Mouse (Mus musculus): ENCODE measurements around the gene Cpa2. TPM values are rescaled to one million over a fixed set of nuclear protein-coding genes. Genes with fewer than 3 reads are reported as not detected.

The Cpa2 gene
- 1 to 10 TPM in 1 of 2 experiments, under 1 TPM in 1; 0.90 to 2.8 TPM for total RNA-seq (2021)
- long read RNA-seq, experiment 1, partial matches to known transcripts, result 0 of 2 reads
- long read RNA-seq, experiment 1, other reads (novel, unspliced or antisense), result 2 of 2 reads
- long read RNA-seq, experiment 2, partial matches to known transcripts, result 1 of 2 reads
- long read RNA-seq, experiment 2, other reads (novel, unspliced or antisense), result 1 of 2 reads

GRCm38 (mm10) chr6:30541009-30541799 lies at the start of gene Cpa2:
TSS of gene Cpa2 (plus strand) at chr6:30541582.
- no peak for DNase-seq

- DNase-seq, result no peak
These were observed 42.3 kb upstream of the Cpa2 start for GRCm38 (mm10) chr6:30499049-30499448.

GRCm38 (mm10) chr6:30508824-30509223 lies 32.6 kb upstream of the Cpa2 start:
- no peak for DNase-seq

GRCm38 (mm10) chr6:30509265-30510239 lies 31.8 kb upstream of the Cpa2 start, which contains the start of the genes Tmem209 and Ssmem1:
TSS of gene Tmem209 (minus strand) at chr6:30509783.
TSS of gene Ssmem1 (plus strand) at chr6:30509849.
- peak; percentile 100 for DNase-seq

- no peak for DNase-seq
These were observed 31.1 kb upstream of the Cpa2 start for GRCm38 (mm10) chr6:30510291-30510690.

- no peak for DNase-seq
These were observed 27.1 kb upstream of the Cpa2 start for GRCm38 (mm10) chr6:30514242-30514641.

GRCm38 (mm10) chr6:30520400-30520799 lies 21.0 kb upstream of the Cpa2 start:
- DNase-seq, result no peak

- DNase-seq, result no peak
These were observed 15.7 kb upstream of the Cpa2 start for GRCm38 (mm10) chr6:30525456-30526332.

GRCm38 (mm10) chr6:30526586-30527515 lies 14.5 kb upstream of the Cpa2 start:
- peak; percentile 40 for DNase-seq

- DNase-seq, result no peak
These were observed 12.6 kb upstream of the Cpa2 start for GRCm38 (mm10) chr6:30528800-30529199.

- peak; percentile 77 for DNase-seq
These were observed 6.0 kb upstream of the Cpa2 start for GRCm38 (mm10) chr6:30535340-30535739.

- no peak for DNase-seq
These were observed 3.1 kb upstream of the Cpa2 start for GRCm38 (mm10) chr6:30538240-30538639.

GRCm38 (mm10) chr6:30538800-30539199 lies 2.6 kb upstream of the Cpa2 start:
- no peak for DNase-seq

- DNase-seq, result no peak
These were observed 895 bp downstream of the Cpa2 start for GRCm38 (mm10) chr6:30542277-30542676.

GRCm38 (mm10) chr6:30543077-30543476 lies 1.7 kb downstream of the Cpa2 start:
- DNase-seq, result no peak

- DNase-seq, result no peak
These were observed 2.5 kb downstream of the Cpa2 start for GRCm38 (mm10) chr6:30543851-30544250.

- no peak for DNase-seq
These were observed 4.3 kb downstream of the Cpa2 start for GRCm38 (mm10) chr6:30545689-30546088.

- peak; percentile 50 for DNase-seq
These were observed 5.3 kb downstream of the Cpa2 start for GRCm38 (mm10) chr6:30546571-30547273.

GRCm38 (mm10) chr6:30547274-30547645 lies 5.9 kb downstream of the Cpa2 start:
- DNase-seq, result peak; percentile 53
